ENCODE assay signal across 30 mouse cellular contexts in the genomic region with DNA sequence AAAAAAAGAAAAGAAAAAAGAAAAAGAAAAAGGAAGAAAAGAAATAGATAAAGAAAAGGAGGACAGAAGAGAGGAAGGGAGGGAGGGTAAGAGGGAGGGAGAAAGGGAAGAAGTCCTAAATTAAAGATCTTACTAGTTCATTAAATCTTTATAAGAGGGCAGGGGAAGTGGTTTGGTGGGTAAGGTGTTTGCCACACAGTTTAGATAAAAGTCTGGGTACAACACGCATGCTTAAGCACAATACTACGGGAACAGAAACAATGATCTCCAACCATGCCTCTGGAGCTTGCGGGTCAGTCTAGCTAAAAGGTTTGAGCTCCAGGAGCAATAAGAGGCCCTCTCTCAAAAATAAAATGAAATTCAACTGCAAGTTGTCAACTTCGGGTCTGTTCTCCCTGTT.
"Had no signal": no experiment of that assay in that cellular context is flagged by ENCODE, and none has a peak within 500 bp of the region (broad histone marks: within the 10 kb centered on the region; RNA-seq: fewer than 3 reads in every experiment).

No protein-coding gene starts in this region.

- H3K4me3 ChIP-seq: heart, embryonic 12.5 days; heart, embryonic 13.5 days; heart, embryonic 15.5 days; hindbrain, embryonic 10.5 days; hindbrain, embryonic 12.5 days; hindbrain, embryonic 13.5 days; hindbrain, embryonic 15.5 days; intestine, embryonic 15.5 days; kidney, embryonic 15.5 days; layer of hippocampus, adult 2 months; left cerebral cortex, adult 2 months had no signal

- H3K9ac ChIP-seq: heart, embryonic 12.5 days; heart, embryonic 13.5 days; heart, embryonic 15.5 days; hindbrain, embryonic 12.5 days; hindbrain, embryonic 13.5 days; hindbrain, embryonic 14.5 days; hindbrain, embryonic 15.5 days; intestine, embryonic 15.5 days; kidney, embryonic 15.5 days had no signal

- H3K27me3 ChIP-seq: heart, embryonic 12.5 days; heart, embryonic 13.5 days; heart, embryonic 15.5 days; hindbrain, embryonic 12.5 days; hindbrain, embryonic 13.5 days; hindbrain, embryonic 15.5 days; intestine, embryonic 15.5 days; kidney, embryonic 15.5 days had no signal

- H3K36me3 ChIP-seq: heart, embryonic 12.5 days; heart, embryonic 13.5 days; heart, embryonic 15.5 days; hindbrain, embryonic 10.5 days; hindbrain, embryonic 12.5 days; hindbrain, embryonic 13.5 days; hindbrain, embryonic 15.5 days; intestine, embryonic 15.5 days; kidney, embryonic 15.5 days had no signal

- H3K4me1 ChIP-seq: heart, embryonic 12.5 days; heart, embryonic 13.5 days; heart, embryonic 15.5 days; hindbrain, embryonic 10.5 days; hindbrain, embryonic 12.5 days; hindbrain, embryonic 13.5 days; hindbrain, embryonic 15.5 days; intestine, embryonic 15.5 days; kidney, embryonic 15.5 days had no signal

- DNase-seq: heart, postnatal 10 days; heart, postnatal 14 days; heart, postnatal 36 days; heart, postnatal 4 days; kidney, adult 11 months; kidney, adult 18-20 months; kidney, adult 2 months; kidney, adult 8-10 months; kidney, adult 9 months; kidney, postnatal 10 days; kidney, postnatal 14 days; kidney, postnatal 25 days; kidney, postnatal 36 days; kidney, postnatal 4 days; layer of hippocampus, adult 9-11 months; layer of hippocampus, postnatal 36 days had no signal

- H3K9me3 ChIP-seq: heart, embryonic 12.5 days; heart, embryonic 13.5 days; heart, embryonic 15.5 days; hindbrain, embryonic 10.5 days; hindbrain, embryonic 12.5 days; hindbrain, embryonic 13.5 days; hindbrain, embryonic 15.5 days; intestine, embryonic 15.5 days; kidney, embryonic 15.5 days had no signal

- H3K27ac ChIP-seq: heart, embryonic 13.5 days; heart, embryonic 15.5 days; hindbrain, embryonic 10.5 days; hindbrain, embryonic 12.5 days; hindbrain, embryonic 13.5 days; hindbrain, embryonic 14.5 days; hindbrain, embryonic 15.5 days; hindbrain, postnatal 0 days; intestine, embryonic 15.5 days; kidney, embryonic 15.5 days; kidney, postnatal 0 days; layer of hippocampus, adult 2 months; left cerebral cortex, adult 2 months had no signal
